Mouse (Mus musculus): ENCODE results near the gene Xpnpep3. TPM values are rescaled to one million over a fixed set of nuclear protein-coding genes. Genes with fewer than 3 reads are reported as not detected.

The Xpnpep3 gene
- polyA plus RNA-seq, 1 experiment, result 10.7 TPM

DNA sequence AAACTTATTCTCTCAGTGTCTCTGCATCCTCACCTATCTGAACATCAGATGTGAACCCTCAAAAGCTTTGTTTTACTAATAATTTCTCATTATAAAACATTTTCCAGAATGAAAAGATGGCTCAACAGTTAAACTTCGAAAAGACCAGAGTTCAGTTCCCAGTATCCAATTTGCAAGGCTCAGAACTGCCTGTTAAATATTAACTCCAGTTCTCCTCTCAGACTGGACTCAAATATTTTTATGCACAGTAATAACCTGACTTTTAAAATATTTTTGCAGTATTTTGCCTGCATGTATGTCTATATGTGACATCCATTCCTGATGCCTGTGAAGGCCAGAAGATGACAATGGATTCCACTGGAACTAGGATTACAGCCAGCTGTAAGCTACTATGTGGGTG lies 31.3 kb upstream of the Xpnpep3 start:
- Histone ChIP-seq H3K4me3 (ENCODE audit: insufficient read depth, low read depth, low read length) (no peak overlapping the region), H3K27ac (ENCODE audit: insufficient read depth, low read depth, low read length) (peak overlapping the region; percentile 56; the same call in 1 of the 2 replicates), H3K36me3 (ENCODE audit: control insufficient read depth, insufficient read depth, low read length) (peaks cover 14% of the 10 kb centered on the region), H3K4me1 (ENCODE audit: control insufficient read depth, insufficient read depth, low read length) (peaks cover 8% of the 10 kb centered on the region; the same call in 1 of the 2 replicates), H3K27me3 (replicated peaks; ENCODE audit: control insufficient read depth, insufficient read depth, low read length) (no peaks in the 10 kb centered on the region)
- peak; percentile 65 for DNase-seq
- WGBS, result 46% methylated on average over 1 of the region's 1 CpGs
- TF ChIP-seq POLR2A (IDR thresholded peaks at IDR 0.05; ENCODE audit: low read depth, low read length) (no peak), CTCF (conservative IDR thresholded peaks at IDR 0.05; ENCODE audit: insufficient read depth, insufficient read length, low read depth, low read length) (no peak)

DNA sequence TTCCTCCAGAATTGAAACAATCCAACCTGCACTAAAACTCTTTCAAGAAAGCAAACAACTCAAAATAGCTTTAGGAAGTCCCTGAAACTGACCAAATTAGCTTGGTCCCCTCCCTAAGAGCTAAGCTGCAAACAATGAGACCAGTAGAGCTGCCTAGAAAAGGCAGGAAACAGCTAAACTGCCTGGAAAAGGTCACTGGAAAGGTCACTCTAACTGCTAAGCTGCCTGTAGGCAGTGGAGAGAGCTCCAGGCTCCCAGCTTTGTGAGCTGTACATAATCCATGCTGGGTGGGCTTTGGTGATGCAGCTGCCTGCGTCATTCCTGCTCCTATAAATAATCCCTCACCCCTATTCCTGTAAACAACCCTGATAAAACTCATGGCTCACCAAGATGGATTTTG lies 29.6 kb upstream of the Xpnpep3 start:
- DNase-seq, result no peak
- Histone ChIP-seq H3K4me3 (ENCODE audit: insufficient read depth, low read depth, low read length) (no peak overlapping the region), H3K27ac (ENCODE audit: insufficient read depth, low read depth, low read length) (0 out of 2 replicates have a peak overlapping the region, but pooled peaks have one; percentile 35), H3K4me1 (ENCODE audit: control insufficient read depth, insufficient read depth, low read length) (peaks cover 3% of the 10 kb centered on the region; the same call in 1 of the 2 replicates), H3K27me3 (replicated peaks; ENCODE audit: control insufficient read depth, insufficient read depth, low read length) (no peaks in the 10 kb centered on the region), H3K36me3 (ENCODE audit: control insufficient read depth, insufficient read depth, low read length) (peaks cover 16% of the 10 kb centered on the region)
- TF ChIP-seq POLR2A (IDR thresholded peaks at IDR 0.05; ENCODE audit: low read depth, low read length) (no peak), CTCF (conservative IDR thresholded peaks at IDR 0.05; ENCODE audit: insufficient read depth, insufficient read length, low read depth, low read length) (no peak)
- WGBS, result 85% methylated on average over 1 of the region's 1 CpGs

DNA sequence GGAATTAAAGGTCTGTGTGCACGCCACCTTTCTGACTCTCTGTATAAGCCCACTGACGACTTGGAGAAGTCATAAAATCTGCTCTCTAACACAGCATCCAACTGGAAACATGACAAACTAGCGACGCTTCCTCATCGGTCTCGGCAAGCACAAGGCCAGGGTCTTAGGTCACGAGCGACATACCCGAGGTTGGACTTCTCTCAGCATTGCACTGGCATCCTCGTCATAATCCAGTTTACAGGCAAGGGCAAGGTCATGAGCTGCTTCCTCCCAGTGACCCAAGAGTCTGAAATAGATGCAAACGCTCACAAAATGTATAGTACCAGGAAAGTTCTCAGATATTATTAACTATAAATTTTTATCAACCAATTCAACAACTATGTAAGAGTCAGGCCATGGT lies 25.3 kb upstream of the Xpnpep3 start:
- TF ChIP-seq POLR2A (IDR thresholded peaks at IDR 0.05; ENCODE audit: low read depth, low read length), result no peak
- TF ChIP-seq CTCF (conservative IDR thresholded peaks at IDR 0.05; ENCODE audit: insufficient read depth, insufficient read length, low read depth, low read length), result no peak
- no peak overlapping the region for H3K27ac ChIP-seq (ENCODE audit: insufficient read depth, low read depth, low read length)
- no peak for DNase-seq
- no peak overlapping the region for H3K4me3 ChIP-seq (ENCODE audit: insufficient read depth, low read depth, low read length)
- H3K4me1 ChIP-seq (ENCODE audit: control insufficient read depth, insufficient read depth, low read length), result no peaks in the 10 kb centered on the region
- peaks cover 11% of the 10 kb centered on the region for H3K36me3 ChIP-seq (ENCODE audit: control insufficient read depth, insufficient read depth, low read length)
- no peaks in the 10 kb centered on the region for H3K27me3 ChIP-seq (replicated peaks; ENCODE audit: control insufficient read depth, insufficient read depth, low read length)
- WGBS, result 82% methylated on average over 11 of the region's 11 CpGs

DNA sequence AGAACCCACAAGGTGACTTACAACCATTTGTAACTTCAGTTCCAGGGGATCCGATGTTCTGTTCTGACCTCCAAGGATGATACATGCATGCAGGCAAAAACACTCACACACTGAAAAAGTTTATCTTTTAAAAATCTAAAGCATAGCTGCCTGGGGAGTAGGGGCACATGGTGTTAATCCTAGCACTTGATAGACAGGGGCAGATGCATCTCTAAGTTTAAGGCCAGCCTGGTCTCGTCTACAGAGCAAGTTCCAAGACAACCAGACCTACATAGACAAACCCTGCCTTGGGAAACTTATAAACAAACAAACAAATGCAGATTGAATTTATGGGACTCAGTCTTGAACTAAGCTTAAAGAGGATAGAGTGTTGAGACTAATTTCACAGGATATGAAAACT lies 21.1 kb upstream of the Xpnpep3 start:
- WGBS, result 82% methylated on average over 2 of the region's 2 CpGs
- Histone ChIP-seq H3K4me3 (ENCODE audit: insufficient read depth, low read depth, low read length) (no peak overlapping the region), H3K36me3 (ENCODE audit: control insufficient read depth, insufficient read depth, low read length) (peaks cover 10% of the 10 kb centered on the region), H3K27me3 (replicated peaks; ENCODE audit: control insufficient read depth, insufficient read depth, low read length) (no peaks in the 10 kb centered on the region), H3K4me1 (ENCODE audit: control insufficient read depth, insufficient read depth, low read length) (no peaks in the 10 kb centered on the region), H3K27ac (ENCODE audit: insufficient read depth, low read depth, low read length) (no peak overlapping the region)
- no peak for DNase-seq
- TF ChIP-seq CTCF (conservative IDR thresholded peaks at IDR 0.05; ENCODE audit: insufficient read depth, insufficient read length, low read depth, low read length) (no peak), POLR2A (IDR thresholded peaks at IDR 0.05; ENCODE audit: low read depth, low read length) (no peak)

DNA sequence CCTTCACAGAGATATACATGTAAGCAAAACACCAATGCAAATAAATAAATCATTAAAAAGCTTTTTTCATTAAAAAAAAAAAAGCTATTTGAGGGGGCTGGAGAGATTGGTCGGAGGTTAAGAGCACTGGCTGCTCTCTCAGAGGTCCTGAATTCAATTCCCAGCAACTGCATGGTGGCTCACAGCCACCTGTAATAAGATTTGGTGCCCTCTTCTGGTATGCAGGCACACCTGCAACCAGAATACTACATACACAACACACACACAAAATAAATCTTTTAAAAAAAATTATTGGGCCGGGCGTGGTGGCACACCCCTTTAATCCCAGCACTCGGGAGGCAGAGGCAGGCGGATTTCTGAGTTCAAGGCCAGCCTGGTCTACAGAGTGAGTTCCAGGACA lies 13.6 kb upstream of the Xpnpep3 start:
- WGBS, result 98% methylated on average over 5 of the region's 5 CpGs
- Histone ChIP-seq H3K4me1 (ENCODE audit: control insufficient read depth, insufficient read depth, low read length) (no peaks in the 10 kb centered on the region), H3K4me3 (ENCODE audit: insufficient read depth, low read depth, low read length) (no peak overlapping the region), H3K36me3 (ENCODE audit: control insufficient read depth, insufficient read depth, low read length) (peaks cover 14% of the 10 kb centered on the region), H3K27ac (ENCODE audit: insufficient read depth, low read depth, low read length) (no peak overlapping the region), H3K27me3 (replicated peaks; ENCODE audit: control insufficient read depth, insufficient read depth, low read length) (no peaks in the 10 kb centered on the region)
- DNase-seq, result no peak
- TF ChIP-seq CTCF (conservative IDR thresholded peaks at IDR 0.05; ENCODE audit: insufficient read depth, insufficient read length, low read depth, low read length), result 0 out of 2 replicates have a peak, but pooled peaks have one; percentile 32
- no peak for TF ChIP-seq POLR2A (IDR thresholded peaks at IDR 0.05; ENCODE audit: low read depth, low read length)

DNA sequence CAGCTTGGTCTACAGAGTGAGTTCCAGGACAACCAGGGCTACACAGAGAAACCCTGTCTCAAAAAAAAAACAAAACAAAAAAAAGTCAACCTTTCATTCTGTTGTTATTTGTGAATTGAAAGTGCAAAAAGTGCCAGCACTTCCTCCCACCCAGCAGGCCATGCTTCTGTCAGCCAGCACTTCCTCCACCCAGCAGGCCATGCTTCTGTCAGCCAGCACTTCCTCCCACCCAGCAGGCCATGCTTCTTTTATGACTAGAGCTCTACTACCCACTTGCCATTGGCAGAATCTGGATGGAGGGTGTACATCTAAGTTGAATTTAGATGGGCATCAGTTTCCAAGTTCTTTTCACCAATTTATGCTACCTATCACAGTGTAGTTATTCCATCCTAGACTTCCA lies 6.9 kb upstream of the Xpnpep3 start:
- Histone ChIP-seq H3K4me3 (ENCODE audit: insufficient read depth, low read depth, low read length) (no peak overlapping the region), H3K27me3 (replicated peaks; ENCODE audit: control insufficient read depth, insufficient read depth, low read length) (no peaks in the 10 kb centered on the region), H3K36me3 (ENCODE audit: control insufficient read depth, insufficient read depth, low read length) (peaks cover 4% of the 10 kb centered on the region), H3K4me1 (ENCODE audit: control insufficient read depth, insufficient read depth, low read length) (peaks cover 9% of the 10 kb centered on the region; the same call in 1 of the 2 replicates), H3K27ac (ENCODE audit: insufficient read depth, low read depth, low read length) (no peak overlapping the region)
- TF ChIP-seq CTCF (conservative IDR thresholded peaks at IDR 0.05; ENCODE audit: insufficient read depth, insufficient read length, low read depth, low read length), result no peak
- no peak for TF ChIP-seq POLR2A (IDR thresholded peaks at IDR 0.05; ENCODE audit: low read depth, low read length)
- peak; percentile 24 for DNase-seq

DNA sequence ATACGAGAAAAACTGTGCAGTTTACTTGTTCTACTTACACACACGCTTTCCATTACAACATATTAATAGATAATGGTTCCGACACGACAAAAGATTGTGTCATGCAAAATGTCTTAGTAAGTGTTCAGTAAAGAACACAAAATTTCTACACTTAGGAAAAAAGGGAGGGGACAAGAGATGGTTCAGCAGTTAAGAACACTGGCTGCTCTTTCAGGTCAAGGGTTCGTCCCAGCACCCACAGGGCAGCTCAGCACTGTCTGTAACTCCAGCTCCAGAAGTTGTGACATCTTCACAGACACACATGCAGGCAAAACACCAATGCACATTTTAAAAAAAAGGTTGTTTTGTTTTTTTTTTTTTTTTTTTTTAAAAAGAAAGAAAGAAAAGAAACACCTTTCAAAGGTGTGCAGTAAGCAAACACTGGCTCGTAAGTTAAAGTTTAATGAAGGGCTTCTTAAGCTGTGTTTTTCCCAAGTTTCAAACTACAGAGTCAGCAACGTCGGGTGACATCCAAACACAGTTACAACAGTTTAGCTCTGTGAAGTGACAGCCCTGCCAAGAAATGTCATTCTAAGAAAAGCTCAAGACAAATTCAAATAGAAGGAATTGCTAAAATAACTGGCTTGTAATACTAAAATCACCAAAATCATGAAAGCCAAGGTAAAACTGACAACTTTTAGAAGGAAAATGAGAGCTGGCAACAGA lies 5.6 kb upstream of the Xpnpep3 start:
- DNase-seq, result peak; percentile 74
- H3K36me3 ChIP-seq (ENCODE audit: control insufficient read depth, insufficient read depth, low read length), result peaks cover 4% of the 10 kb centered on the region
- TF ChIP-seq CTCF (conservative IDR thresholded peaks at IDR 0.05; ENCODE audit: insufficient read depth, insufficient read length, low read depth, low read length) (no peak), POLR2A (IDR thresholded peaks at IDR 0.05; ENCODE audit: low read depth, low read length) (no peak)
- 45% methylated on average over 8 of the region's 8 CpGs for WGBS
- peaks cover 9% of the 10 kb centered on the region; the same call in 1 of the 2 replicates for H3K4me1 ChIP-seq (ENCODE audit: control insufficient read depth, insufficient read depth, low read length)
- H3K27me3 ChIP-seq (replicated peaks; ENCODE audit: control insufficient read depth, insufficient read depth, low read length), result no peaks in the 10 kb centered on the region
- H3K4me3 ChIP-seq (ENCODE audit: insufficient read depth, low read depth, low read length), result no peak overlapping the region
- peak overlapping the region; percentile 44 for H3K27ac ChIP-seq (ENCODE audit: insufficient read depth, low read depth, low read length)

All from kidney, adult 2 months (tissue).